Mouse (Mus musculus) heart, adult 2 months (tissue): Measurements from ENCODE around the gene 4921517D22Rik.

Experiments used
- CTCF ChIP-seq: fragments of 200-600 bp; IDR thresholded peaks from 2 replicates; pipeline ENCODE4 v1.8.1; 2022; ENCODE audit warnings: antibody characterized with exemption, mild to moderate bottlenecking, moderate library complexity
- EP300 ChIP-seq: fragments of 200-500 bp; IDR thresholded peaks from 2 replicates; pipeline ENCODE4 v1.6.1; 2011; ENCODE audit warnings: low read depth, low read length, control low read depth; ENCODE audit not compliant: insufficient read depth
- POLR2A ChIP-seq: fragments of 200-500 bp; IDR thresholded peaks from 2 replicates; pipeline ENCODE4 v1.6.1; 2011; ENCODE audit warnings: mild to moderate bottlenecking, low read depth, low read length, control low read depth; ENCODE audit not compliant: insufficient read depth

DNA sequence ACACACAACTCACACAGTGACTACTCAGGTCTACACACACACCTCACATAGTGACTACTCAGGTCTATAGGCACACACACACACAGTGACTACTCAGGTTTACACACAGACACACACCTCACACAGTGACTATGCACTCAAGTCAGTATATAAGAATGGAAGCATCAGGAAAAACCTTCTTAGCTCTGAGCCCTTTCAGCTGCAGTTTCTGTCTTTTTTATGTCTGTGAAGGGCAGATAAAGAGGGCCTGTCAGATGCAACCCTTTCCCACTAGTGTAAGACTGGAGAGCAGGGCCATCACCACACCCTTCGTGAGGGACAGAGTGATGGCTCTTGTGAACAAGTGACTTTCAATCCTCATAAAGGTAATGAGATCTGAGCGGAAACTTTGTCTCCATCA lies 44.5 kb upstream of the 4921517D22Rik start:
- TF ChIP-seq POLR2A, result no peak
- no peak for TF ChIP-seq CTCF
- TF ChIP-seq EP300, result no peak
